Mouse (Mus musculus) fibroblast of lung, adult 2 months (primary cell): Measurements from ENCODE around the gene Avpi1.

Experiments used
- DNase-seq: peaks from one replicate; pipeline ENCODE4 v3.0.0-alpha.2; 2011; ENCODE audit warnings: low read depth

Gene Avpi1

DNA sequence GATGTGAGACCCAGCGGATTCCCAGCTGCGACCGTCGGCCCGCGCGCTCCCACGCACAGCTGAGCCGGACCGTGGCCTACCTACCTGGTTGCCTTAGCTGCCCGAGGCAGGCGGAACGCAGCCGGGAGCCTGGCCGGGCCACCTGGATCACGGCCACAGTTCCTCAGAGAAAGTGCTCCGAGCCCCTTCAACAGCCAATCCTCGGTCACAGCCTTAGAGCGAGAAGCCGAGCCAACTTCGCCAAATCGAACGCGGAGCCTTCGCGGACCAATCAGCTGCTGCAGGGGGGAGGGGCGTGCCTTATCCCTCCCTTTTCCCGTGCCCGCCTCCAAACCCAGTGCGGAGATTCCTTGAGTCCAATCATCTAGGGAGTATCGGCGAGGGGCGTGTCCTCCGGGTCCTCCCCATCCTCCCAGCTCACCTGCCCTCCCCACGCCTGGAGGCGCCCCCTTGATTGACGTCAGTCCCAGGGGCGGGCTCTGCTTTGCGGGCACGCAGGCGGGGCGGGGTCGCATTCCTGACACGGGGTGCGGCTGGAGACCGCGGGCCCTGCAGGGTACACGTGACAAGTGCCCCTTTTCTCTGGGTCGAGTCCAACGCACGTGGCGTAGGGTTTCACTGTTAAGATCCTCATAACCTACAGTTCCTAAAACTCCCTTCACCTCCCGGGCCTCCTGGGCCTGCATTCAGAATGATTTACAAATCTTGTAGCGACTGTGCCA is at the start of gene Avpi1:
Avpi1 (minus strand) TSS at position 273 of the 722 bp plus-strand sequence.
- peak; percentile 98 for DNase-seq

DNA sequence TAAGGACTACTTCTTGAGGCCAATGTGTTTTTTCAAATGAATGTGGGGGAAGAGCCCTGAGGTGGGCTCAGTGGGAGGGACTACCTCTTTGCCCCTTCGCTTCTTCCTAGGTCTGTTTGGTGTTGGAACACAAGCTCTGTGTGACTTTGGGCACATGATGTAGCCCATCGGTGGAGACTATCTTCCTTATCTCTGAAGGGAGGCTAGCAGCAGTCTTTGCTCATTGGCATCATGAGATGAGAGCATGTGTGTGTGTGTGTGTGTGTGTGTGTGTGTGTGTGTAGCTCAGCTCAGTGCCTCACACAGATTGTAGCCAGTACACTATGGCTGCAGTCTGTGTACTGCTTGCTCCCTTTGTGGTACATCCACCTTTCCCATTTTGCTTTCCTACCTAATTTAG is 48.6 kb upstream of the Avpi1 start:
- DNase-seq, result no peak

DNA sequence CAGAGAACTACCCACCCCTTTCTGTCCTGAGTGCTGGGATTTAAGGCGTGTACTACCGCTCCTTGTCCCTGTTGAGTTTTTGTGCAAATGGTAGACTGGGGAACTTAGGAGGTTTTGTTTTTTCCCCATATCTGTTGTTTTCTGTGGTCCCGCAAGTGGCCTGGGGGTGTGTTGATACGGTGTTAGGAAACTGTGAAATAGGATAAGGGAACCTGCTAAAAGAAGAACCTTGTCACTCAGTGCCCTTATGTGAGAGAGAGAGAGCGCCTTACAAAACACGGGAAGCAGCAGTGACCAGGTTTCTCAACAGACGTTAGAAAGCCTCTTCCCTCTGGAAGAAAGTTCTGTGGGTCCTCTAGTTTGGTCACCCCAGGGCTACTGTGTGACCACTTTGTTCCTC is 48.0 kb upstream of the Avpi1 start:
- no peak for DNase-seq

DNA sequence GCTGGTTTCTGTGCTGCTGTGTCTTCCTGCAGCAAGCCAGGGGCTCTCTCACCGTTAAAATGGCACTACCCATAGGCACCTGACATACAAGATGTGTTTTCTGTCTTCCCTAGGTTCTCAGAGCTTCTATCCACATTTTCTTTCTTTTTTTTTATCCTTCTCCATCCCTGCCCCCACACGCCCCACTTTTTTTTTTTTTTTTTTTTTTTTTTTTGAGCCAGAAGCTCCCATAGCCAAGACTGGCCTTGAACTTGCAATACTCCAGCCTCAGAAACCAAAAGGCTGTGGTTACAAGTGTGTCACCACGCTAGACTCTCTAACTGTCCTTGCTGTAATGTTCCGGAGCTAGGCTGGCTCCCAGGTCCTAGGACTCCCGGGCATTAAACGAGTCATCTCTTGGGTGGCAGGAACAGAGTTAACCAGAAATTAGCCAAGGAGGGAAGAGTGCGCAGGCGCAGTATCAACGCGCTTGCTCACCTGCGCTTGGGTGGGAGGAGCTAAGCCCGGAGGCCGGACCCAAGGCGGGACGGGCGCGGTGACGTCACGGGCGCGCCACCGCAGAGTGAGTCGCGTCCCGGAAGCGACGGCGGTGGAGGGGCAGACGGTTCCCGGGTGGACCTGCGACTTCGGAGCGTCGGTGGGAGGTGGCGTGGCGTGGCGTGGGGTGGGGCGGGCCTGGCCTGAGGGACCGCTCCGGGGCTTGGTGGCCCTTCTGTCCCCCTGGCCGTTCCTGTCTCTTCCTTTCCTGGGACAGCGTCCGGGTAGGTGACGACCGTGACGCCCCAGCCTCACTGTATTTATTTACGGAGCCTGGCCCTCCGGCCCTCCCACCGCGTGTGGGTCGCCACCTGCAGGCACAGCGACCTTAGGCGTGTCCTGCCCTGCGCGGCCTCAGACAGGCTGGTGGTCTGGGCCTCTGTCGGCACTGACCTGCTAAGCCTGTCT is 41.4 kb upstream of the Avpi1 start:
- DNase-seq, result peak; percentile 71

DNA sequence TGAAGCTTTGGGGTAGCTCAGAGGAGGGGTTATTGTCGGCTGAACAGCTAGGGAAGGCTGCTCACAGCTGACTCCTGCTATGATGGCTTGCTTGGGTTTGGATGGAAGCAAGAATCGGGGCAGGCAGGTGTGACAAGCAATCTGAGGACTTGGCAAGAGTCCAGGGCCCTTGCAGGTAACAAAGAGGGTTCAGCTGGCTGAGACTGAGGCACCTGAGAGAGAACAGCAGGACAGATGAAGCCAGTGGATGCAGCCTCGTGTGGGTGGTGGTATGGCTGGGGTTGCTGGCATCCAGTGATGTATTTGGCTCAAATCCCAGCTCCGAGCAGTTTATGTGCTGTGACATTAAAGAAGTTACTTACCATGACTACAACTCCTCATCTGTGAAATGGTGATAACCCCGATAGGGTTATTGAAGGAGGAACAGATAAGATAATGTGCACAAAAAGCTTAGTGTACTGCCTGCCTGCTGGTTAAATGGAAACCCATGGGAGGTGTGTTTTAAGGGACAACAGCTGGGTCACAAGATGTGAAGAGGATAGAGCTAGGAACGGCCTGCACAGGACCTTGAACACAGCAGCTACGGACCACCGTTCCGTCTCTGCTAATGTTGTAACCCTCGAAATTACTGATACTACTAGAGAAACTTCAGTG is 40.6 kb upstream of the Avpi1 start:
- no peak for DNase-seq

DNA sequence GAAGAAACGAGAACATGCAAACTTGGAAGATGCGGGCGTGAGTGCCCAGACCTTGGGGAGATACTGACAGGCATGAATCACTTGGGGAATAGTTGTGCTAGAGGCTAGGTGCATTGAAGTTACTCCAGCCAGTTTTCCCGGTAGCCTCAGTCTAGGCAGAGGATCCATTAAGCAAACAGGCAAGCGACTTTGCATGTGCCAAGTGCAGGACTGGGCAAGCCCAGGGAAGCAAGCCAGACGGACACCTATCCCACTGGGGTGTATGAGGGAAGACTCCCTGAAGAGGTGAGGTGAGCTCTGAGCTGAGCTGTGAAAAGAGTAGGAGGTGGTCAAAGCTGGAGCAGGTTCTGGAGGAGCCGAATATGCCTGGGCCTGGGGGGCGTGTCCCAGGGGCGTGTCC is 38.6 kb upstream of the Avpi1 start:
- no peak for DNase-seq

DNA sequence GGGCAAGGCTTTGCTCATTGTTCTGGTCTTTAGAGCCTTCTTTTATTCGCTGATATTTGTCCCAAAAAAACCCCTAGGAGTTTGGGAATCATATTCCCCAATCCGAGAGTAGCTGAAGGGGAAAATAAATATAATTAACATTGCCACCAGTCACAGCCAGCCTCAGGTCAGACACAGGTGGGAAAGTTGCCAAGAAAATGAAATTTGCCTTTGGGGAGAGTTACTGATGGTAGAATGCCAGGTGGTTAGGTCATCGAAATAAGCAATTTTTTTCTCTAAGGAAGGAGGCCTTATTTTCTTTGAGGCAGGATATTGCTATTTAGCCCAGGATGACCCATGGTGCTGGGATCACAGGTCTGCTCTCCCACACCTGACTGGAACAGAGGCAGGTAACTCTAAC is 37.9 kb upstream of the Avpi1 start:
- no peak for DNase-seq

DNA sequence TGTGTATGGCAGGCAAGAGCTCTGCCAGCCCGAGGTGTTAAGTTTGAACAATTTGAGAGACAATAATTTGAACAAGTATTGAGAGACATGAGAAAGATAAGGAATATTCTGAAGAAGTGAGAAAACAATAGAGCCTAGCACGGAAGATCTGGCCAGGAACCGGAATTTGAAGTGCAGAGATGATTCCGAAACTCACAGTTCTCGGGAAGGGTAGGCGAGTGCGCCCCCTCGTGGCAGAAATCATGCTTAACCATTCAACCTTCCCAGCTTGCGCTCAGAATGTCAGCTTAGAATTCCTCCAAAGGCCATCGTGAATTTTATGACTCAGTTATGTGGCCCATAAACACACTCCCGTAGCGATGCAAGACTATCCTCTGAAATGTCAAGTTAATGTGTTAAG is 37.3 kb upstream of the Avpi1 start:
- DNase-seq, result no peak

DNA sequence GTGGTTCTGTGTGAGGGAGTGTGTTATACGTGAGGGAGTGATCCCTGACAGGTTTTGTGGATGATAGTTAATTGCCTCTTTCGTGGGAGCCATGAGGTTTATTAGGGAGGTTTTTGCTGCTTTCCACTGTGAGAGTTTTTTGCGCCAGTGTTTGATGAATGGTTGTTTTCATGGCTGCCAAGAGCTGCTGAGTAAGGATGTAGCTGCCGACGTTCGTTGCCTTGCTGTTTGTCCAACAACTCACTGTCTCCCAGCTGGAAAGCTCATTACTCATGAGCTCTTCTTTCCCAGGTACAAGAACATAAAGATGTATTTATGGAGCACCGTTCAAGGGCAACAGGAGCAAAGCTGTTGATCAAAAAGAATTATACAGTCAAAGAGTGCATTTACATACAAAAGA is 35.3 kb upstream of the Avpi1 start:
- DNase-seq, result no peak

DNA sequence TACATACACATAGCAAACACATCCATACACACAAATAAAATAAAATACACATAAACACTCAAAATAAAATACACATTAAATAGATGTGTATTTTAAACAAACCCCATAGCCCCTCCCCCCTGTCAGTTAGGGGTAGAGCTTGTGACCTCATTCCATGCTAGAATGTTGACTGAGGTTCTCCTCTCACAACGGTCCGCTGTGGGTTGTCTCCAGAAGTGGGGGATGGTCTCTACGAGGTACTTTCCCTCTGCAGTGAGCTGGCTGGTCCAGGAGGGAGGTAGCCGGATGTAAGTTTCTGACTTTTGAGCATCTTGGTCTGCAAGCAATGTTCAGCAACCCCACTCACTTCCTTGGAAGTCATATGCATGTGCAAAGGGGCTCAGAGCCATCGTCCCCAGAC is 34.9 kb upstream of the Avpi1 start, which contains the start of gene Zfyve27:
Zfyve27 (plus strand) TSS at position 188 of the 400 bp plus-strand sequence.
- no peak for DNase-seq

DNA sequence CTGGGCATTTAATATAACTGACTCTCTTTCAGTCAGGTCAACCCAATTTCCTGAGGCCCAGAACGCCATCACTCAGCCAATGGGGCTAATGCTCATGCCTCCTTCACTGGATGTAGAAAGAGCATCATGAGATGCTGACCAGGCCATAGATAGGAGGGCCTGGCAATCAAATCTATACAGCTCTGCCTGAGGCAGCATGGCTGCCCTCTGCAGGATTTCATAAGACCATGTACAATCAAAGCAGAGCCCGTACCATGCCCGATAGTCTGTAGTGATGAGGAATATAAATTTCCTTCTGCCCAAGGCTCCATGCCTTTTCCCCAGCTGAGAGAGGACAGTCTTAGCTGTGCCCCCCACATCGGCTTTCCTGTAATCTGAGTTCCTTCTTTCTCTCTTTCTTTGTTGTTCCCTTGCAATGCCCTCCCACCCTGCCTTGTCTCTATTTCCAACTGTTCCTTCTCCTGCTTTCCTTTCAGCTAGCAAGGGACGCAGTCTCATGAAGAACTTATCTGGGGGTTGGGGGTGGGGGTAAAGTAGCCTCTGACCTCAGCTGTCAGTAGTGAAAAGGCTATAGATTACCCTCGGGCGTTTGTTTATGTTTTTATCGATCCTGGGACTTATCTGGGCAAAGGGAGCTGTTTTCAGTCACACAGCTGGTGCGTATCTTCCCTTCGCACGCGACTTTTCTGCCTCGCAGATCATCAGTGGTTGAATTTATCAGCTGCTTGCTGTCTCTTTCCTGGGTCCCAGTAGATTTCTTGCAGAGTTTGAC is 29.6 kb upstream of the Avpi1 start:
- DNase-seq, result no peak

DNA sequence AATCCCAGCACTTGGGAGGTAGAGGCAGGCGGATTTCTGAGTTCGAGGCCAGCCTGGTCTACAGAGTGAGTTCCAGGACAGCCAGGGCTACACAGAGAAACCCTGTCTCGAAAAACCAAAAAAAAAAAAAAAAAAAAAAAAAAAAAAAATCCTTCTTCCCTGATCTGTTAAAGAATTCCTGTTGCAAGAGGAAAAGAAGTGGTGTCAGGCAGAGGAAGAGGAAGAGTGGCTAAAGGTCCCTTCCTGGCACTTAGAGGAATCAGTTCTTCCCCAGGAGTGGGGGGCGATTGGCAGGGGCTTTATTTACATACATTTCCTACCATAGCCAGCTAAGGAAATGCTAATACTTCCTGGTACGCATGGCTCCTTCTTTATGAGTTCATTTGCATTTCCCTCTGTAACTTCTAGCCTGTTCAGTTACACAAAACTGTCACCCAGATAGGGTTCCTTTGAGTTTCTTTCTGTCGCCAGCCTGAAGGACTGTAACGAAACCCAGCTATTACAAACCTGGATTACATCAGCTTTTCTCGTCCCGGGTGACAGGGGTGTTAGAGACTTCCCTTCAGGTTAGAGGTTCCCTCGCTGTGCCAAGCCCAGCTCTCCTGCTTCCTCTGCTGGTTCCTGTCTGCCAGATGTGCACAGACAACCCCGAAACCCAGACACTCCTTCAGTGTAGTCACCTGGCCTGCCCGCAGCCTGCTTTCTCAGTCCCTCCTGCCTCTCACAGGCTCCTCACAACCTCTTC is 28.8 kb upstream of the Avpi1 start:
- DNase-seq, result no peak

DNA sequence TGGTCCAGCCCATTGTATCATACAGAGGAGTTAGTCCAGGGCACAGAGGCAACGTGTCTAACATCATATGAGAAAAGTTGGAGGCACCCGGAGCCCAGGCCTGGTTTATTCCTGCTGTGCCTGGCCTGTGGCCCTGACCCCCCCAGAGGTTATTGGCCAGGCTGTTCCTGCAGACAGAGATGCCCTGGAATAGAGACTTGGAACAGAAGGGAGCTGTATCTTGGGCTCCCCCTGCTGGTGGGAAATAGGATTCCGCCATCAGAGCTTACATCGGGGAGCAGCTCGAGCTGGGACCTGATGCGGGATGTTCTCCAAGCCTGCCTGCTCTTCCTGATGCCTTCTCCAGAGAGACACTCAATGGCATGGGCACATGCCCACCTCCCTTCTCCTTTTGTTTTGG is 23.1 kb upstream of the Avpi1 start:
- peak; percentile 89 for DNase-seq

DNA sequence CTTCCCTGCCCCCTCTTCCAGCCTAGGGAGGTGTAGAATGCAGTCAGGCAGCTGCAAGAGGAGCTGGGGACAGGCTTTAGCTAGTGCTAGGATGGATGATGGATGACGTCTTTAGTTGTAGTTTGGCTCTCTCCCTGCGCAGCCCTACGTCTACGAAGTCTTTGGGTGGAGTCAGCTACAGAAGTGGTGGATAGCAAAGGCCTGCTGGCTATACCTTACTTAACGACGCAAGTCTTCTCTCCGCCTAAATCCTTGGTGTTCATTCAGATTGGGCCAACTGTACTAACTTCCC is 19.7 kb upstream of the Avpi1 start:
- DNase-seq, result no peak

DNA sequence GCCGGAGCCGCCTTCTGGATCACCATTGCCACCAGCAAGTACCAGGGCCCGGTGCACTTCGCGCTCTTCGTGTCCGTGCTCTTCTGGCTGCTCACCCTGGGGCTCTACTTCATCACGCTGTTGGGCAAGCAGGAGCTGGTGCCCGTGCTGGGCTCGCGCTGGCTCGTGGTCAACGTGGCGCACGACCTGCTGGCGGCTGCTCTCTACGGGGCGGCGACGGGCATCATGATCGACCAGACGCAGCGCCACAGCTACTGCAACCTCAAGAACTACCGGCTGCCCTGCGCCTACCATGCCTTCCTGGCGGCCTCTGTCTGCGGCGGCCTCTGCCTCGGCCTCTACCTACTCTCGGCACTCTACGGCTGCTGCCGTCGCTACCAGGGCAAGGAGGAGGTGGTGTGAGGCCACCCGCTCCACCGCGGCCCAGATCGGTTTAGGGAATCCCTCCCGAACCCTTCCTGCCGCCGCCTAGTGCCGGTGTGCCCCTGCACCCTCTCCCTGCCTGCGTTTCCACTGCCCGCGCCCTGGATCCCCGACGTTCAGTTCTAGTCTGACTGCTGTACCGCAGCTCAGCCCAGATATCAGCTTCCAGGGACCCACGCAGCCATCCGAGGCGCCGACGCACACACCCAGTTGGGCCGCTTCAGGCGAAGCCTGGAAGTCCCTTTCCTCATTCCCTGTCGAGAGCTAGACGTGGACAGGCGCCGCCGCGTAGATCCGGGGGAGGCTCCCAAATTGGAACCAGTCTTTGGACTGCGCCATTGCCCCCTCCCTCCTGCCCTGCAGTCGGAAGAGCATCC is 19.1 kb upstream of the Avpi1 start:
- DNase-seq, result no peak

DNA sequence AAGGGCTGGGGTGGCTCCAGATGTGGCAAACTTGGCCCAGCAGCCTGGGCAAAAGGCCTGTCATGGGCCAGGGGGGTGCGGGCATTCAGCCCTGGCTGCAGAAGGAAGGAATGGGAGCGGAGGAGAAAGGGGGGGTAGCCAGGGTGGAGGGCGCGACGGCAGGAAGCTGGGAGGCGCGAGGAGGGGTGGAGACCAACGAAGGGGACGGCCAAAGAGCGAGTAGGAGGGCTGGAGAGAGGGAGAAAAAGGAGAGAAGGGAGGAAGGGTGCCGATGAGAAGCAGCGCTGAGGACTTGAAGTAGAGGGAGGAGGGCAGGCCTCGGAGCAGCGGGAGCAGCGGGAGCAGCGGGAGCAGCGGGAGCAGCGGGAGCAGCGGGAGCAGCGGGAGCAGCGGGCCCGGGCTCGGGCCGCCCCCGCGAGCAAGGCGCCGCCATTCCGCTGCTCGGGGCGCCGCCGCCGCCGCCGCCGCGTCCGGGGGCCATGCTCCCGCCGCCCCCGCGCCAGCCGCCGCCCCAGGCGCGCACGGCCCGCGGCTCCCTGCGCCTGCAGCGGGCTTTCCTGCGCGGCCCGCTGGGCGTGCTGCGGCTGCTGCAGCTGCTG is 18.4 kb upstream of the Avpi1 start, which contains the start of gene Marveld1:
Marveld1 (plus strand) TSS at position 231 of the 599 bp plus-strand sequence.
- DNase-seq, result peak; percentile 79

DNA sequence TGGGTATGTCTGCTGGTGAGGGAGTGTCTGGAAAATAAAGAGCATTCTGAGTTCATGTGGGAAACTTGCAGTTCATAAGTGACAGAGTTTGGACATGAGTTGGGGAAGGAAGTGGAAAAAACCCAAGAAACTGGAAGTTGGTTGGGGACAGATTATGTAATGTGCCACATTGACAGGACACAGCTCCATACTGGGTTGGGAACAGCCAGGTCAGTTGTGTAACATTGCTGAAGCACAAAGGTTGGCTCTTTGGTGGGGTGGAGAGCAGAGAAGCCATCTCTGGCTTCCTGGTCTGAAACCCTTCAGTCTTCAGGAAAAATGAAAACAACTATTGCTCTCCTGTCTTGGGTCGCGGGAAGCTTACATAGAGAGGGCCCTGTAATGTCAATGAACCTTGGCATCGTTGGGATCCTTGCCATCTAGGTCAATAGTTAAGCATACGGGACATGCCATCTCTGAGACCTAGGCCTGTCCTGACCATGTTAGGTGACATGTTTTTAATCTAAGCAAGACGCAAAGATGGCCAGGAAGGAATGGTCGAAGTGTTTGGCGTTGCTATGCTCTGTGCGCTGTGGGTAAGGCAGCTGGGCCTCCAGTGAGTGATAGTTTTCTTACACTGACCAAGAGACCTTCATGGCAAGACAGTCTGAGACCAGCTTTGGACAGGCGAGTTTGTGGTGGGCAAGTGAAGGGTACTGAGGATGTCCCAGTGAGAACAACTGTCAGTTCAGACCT is 17.6 kb upstream of the Avpi1 start:
- DNase-seq, result no peak

DNA sequence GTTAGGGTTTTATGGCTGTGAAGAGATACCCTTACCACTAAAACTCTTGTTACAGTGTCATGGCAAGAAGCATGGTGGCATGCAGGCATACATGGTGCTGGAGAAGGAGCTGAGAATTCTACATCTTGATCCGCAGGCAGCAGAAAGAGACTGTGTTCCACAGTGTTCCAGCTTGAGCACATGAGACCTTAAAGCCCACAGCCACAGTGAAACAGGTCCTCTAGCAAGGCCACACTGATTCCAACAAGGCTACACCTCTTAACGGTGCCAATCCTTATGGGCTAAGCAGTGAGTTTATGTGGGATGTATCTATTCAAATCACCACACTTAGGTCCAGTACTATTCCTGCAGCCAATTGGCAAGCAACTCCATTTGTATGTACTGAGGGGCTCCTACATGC is 16.9 kb upstream of the Avpi1 start:
- no peak for DNase-seq

DNA sequence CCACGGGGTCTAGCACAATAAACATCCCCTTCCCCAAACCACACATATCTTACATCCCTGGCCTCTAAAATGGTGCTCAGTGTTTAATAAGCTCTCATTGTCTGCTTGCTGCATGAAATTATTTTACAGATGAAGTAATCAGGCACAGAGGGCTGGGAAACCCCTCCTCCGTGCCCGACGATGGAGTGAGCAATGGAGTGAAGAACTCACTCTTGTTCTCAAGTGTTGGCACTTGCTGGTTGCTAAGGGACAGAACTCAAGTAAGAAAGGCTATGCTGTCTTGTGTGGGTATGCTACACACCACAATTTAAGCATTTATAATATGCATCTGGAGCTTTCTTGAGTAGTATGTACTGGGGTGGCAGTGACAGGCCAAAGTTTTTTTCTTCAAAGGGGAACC is 16.4 kb upstream of the Avpi1 start:
- DNase-seq, result no peak
